Comparison of ENCODE assay signal across 19 mouse cellular contexts in genomic region chr9:66914540-66914939, GRCm38 (mm10). TPM values are rescaled to one million over a fixed set of nuclear protein-coding genes. Genes with fewer than 3 reads are reported as not detected.
DNase-seq lines count a peak whose midpoint lies in the region; ATAC-seq and TF ChIP-seq lines count a peak whose summit lies in the region.
"Had no signal": no experiment of that assay in that cellular context is flagged by ENCODE, and none has a peak within 500 bp of the region (broad histone marks: within the 10 kb centered on the region; RNA-seq: fewer than 3 reads in every experiment).

No protein-coding gene starts in this region.

- H3K9me3 ChIP-seq in intestine, embryonic 14.5 days (ENCODE audit: control insufficient read depth, low read length): no peaks in the 10 kb centered on the region
- no peaks in the 10 kb centered on the region for H3K9me3 ChIP-seq in intestine, embryonic 15.5 days
- no peaks in the 10 kb centered on the region for H3K9me3 ChIP-seq in lung, postnatal 0 days (ENCODE audit: low read length)
- H3K9me3 ChIP-seq in liver, embryonic 12.5 days (replicated peaks): no peaks in the 10 kb centered on the region
- H3K9me3 ChIP-seq: hindbrain, embryonic 13.5 days; limb, embryonic 10.5 days; midbrain, embryonic 12.5 days; neural tube, embryonic 13.5 days had no signal

- no peaks in the 10 kb centered on the region for H3K36me3 ChIP-seq in intestine, embryonic 14.5 days (ENCODE audit: control insufficient read depth, insufficient read depth, low read length)
- H3K36me3 ChIP-seq in intestine, embryonic 15.5 days: no peaks in the 10 kb centered on the region
- no peaks in the 10 kb centered on the region for H3K36me3 ChIP-seq in lung, postnatal 0 days (ENCODE audit: insufficient read depth, low read length)
- H3K36me3 ChIP-seq in liver, embryonic 12.5 days: peaks cover 41% of the 10 kb centered on the region
- H3K36me3 ChIP-seq: hindbrain, embryonic 13.5 days had no signal

- H3K27me3 ChIP-seq in intestine, embryonic 14.5 days (replicated peaks; ENCODE audit: control insufficient read depth, insufficient read depth, low read length): no peaks in the 10 kb centered on the region
- H3K27me3 ChIP-seq in intestine, embryonic 15.5 days (replicated peaks): no peaks in the 10 kb centered on the region
- no peaks in the 10 kb centered on the region for H3K27me3 ChIP-seq in lung, postnatal 0 days (replicated peaks; ENCODE audit: insufficient read depth, low read length)
- no peaks in the 10 kb centered on the region for H3K27me3 ChIP-seq in liver, embryonic 12.5 days (replicated peaks)
- H3K27me3 ChIP-seq: hindbrain, embryonic 13.5 days; midbrain, embryonic 12.5 days; neural tube, embryonic 13.5 days had no signal

- H3K27ac ChIP-seq in intestine, embryonic 14.5 days (ENCODE audit: low read depth): peak overlapping the region; percentile 25; the same call in 1 of the 2 replicates
- H3K27ac ChIP-seq in intestine, embryonic 15.5 days: no peak overlapping the region
- peak overlapping the region; percentile 52 for H3K27ac ChIP-seq in lung, postnatal 0 days (ENCODE audit: low read length)
- H3K27ac ChIP-seq in liver, embryonic 12.5 days: peak overlapping the region; percentile 95
- H3K27ac ChIP-seq: hindbrain, embryonic 13.5 days; left cerebral cortex, adult 2 months; limb, embryonic 10.5 days; midbrain, embryonic 12.5 days had no signal

- peaks cover 30% of the 10 kb centered on the region for H3K4me1 ChIP-seq in intestine, embryonic 14.5 days (replicated peaks; ENCODE audit: control insufficient read depth, insufficient read depth, low read length)
- H3K4me1 ChIP-seq in intestine, embryonic 15.5 days (replicated peaks): peaks cover 19% of the 10 kb centered on the region
- H3K4me1 ChIP-seq in lung, postnatal 0 days (ENCODE audit: insufficient read depth, low read depth, low read length): peaks cover 10% of the 10 kb centered on the region; the same call in 1 of the 2 replicates
- H3K4me1 ChIP-seq in liver, embryonic 12.5 days: peaks cover 89% of the 10 kb centered on the region

- no peak for DNase-seq in intestine, embryonic 14.5 days (ENCODE audit: low spot score)
- peak; percentile 37 for DNase-seq in lung, postnatal 0 days (ENCODE audit: low spot score)
- no peak for DNase-seq in lung, postnatal 14 days
- DNase-seq in thymus, postnatal 25 days: no peak
- DNase-seq in cerebellum, adult 8-10 months: no peak
- DNase-seq: adrenal gland, postnatal 10 days; B cell, adult 2 months; cerebellum, adult 18-20 months; forebrain, postnatal 0 days; lung, postnatal 36 days; right cerebral cortex, postnatal 14 days; thymus, postnatal 36 days had no signal

- TF ChIP-seq EP300 in lung, postnatal 0 days (IDR thresholded peaks at IDR 0.05): no peak

- no peak for TF ChIP-seq CTCF in lung, postnatal 0 days (IDR thresholded peaks at IDR 0.05)

- H3K4me3 ChIP-seq in intestine, embryonic 14.5 days (ENCODE audit: low read depth, low read length): no peak overlapping the region
- H3K4me3 ChIP-seq in intestine, embryonic 15.5 days (replicated peaks): no peak overlapping the region
- no peak overlapping the region for H3K4me3 ChIP-seq in lung, postnatal 0 days (ENCODE audit: low read depth, low read length)
- no peak overlapping the region for H3K4me3 ChIP-seq in liver, embryonic 12.5 days
- H3K4me3 ChIP-seq: hindbrain, embryonic 13.5 days; left cerebral cortex, adult 2 months; limb, embryonic 10.5 days; midbrain, embryonic 12.5 days; neural tube, embryonic 13.5 days had no signal

- 76% methylated on average over 3 of the region's 3 CpGs for WGBS in intestine, embryonic 14.5 days
- WGBS in intestine, embryonic 15.5 days: 69% methylated on average over 3 of the region's 3 CpGs
- 60% methylated on average over 3 of the region's 3 CpGs for WGBS in lung, postnatal 0 days
- 66% methylated on average over 3 of the region's 3 CpGs for WGBS in liver, embryonic 12.5 days (ENCODE audit: insufficient replicate concordance)

- H3K4me2 ChIP-seq in intestine, embryonic 14.5 days (ENCODE audit: low read length): no peak overlapping the region
- H3K4me2 ChIP-seq in intestine, embryonic 15.5 days (replicated peaks): no peak overlapping the region
- H3K4me2 ChIP-seq in lung, postnatal 0 days (replicated peaks; ENCODE audit: low read depth, low read length): no peak overlapping the region
- peak overlapping the region; percentile 96 for H3K4me2 ChIP-seq in liver, embryonic 12.5 days
- H3K4me2 ChIP-seq: hindbrain, embryonic 13.5 days; midbrain, embryonic 12.5 days; neural tube, embryonic 13.5 days had no signal

- no peak for ATAC-seq in intestine, embryonic 14.5 days (replicated peaks; ENCODE audit: low FRiP score, low TSS enrichment, low read depth)
- ATAC-seq in intestine, embryonic 15.5 days: no peak
- no peak for ATAC-seq in lung, postnatal 0 days
- no peak for ATAC-seq in liver, embryonic 12.5 days
- ATAC-seq: forebrain, postnatal 0 days had no signal

- no peak overlapping the region for H3K9ac ChIP-seq in intestine, embryonic 14.5 days (ENCODE audit: low read length)
- H3K9ac ChIP-seq in intestine, embryonic 15.5 days: no peak overlapping the region
- H3K9ac ChIP-seq in lung, postnatal 0 days (replicated peaks; ENCODE audit: low read depth): no peak overlapping the region
- peak overlapping the region; percentile 99 for H3K9ac ChIP-seq in liver, embryonic 12.5 days
- H3K9ac ChIP-seq: forebrain, postnatal 0 days; hindbrain, embryonic 13.5 days; midbrain, embryonic 12.5 days; neural tube, embryonic 13.5 days had no signal

RNA-seq across cellular contexts. Expression of gene Rab8b, which starts 4.9 kb away (rescaled TPM):
- polyA plus RNA-seq in intestine, embryonic 14.5 days (2014; fragmentation: Nextera tagmentation; extraction: Ambion mirVana): 26.1 and 30.2 TPM in 2 replicates
- polyA plus RNA-seq in intestine, embryonic 15.5 days (2015; fragmentation: Nextera tagmentation; extraction: Ambion mirVana): 20.5 and 20.6 TPM in 2 replicates
- 15.6 and 20.4 TPM in 2 replicates for polyA plus RNA-seq in lung, postnatal 0 days (2015; fragmentation: Nextera tagmentation; extraction: Ambion mirVana)
- polyA plus RNA-seq in liver, embryonic 12.5 days (2016; fragmentation: Nextera tagmentation; extraction: Ambion mirVana): 39.4 and 42.2 TPM in 2 replicates

RNA-seq across cellular contexts. Expression of gene Rps27l, which starts 31.3 kb away (rescaled TPM):
- 723 and 793 TPM in 2 replicates for polyA plus RNA-seq in intestine, embryonic 14.5 days (2014; fragmentation: Nextera tagmentation; extraction: Ambion mirVana)
- polyA plus RNA-seq in intestine, embryonic 15.5 days (2015; fragmentation: Nextera tagmentation; extraction: Ambion mirVana): 830 and 881 TPM in 2 replicates
- 572 and 579 TPM in 2 replicates for polyA plus RNA-seq in lung, postnatal 0 days (2015; fragmentation: Nextera tagmentation; extraction: Ambion mirVana)
- 702 and 744 TPM in 2 replicates for polyA plus RNA-seq in liver, embryonic 12.5 days (2016; fragmentation: Nextera tagmentation; extraction: Ambion mirVana)
